Mouse (Mus musculus) G1E (cell line): ENCODE data around the gene Trim75.

Experiments
- CTCF ChIP-seq: IDR thresholded peaks from 2 replicates; pipeline ENCODE4 v1.5.1; 2012; ENCODE audit warnings: low read depth, low read length, inconsistent platforms, mixed read lengths
- TAL1 ChIP-seq: conservative IDR thresholded peaks from 2 replicates; pipeline ENCODE4 v1.6.1; 2012; ENCODE audit warnings: low read depth, low read length, inconsistent platforms, mixed read lengths

GRCm38 (mm10) chr8:64983150-64983897, 4.3 kb downstream of the Trim75 start:
- no peak for TF ChIP-seq CTCF
- no peak for TF ChIP-seq TAL1
